Mouse (Mus musculus): ENCODE results near the gene Ak2.
A peak's percentile ranks its signal among the peaks of the same experiment; 100 is the strongest.

Ak2 gene

GRCm38 (mm10) chr4:128976577-128976976 lies 15.2 kb upstream of the Ak2 start:
- no peak for DNase-seq

- DNase-seq: no peak
These were observed 14.5 kb upstream of the Ak2 start for GRCm38 (mm10) chr4:128977217-128977616.

- DNase-seq: no peak
These were observed 13.1 kb upstream of the Ak2 start for GRCm38 (mm10) chr4:128978634-128979033.

GRCm38 (mm10) chr4:128980890-128981832 lies 10.6 kb upstream of the Ak2 start:
- DNase-seq: peak; percentile 44

- DNase-seq: no peak
These were observed 10.0 kb upstream of the Ak2 start for GRCm38 (mm10) chr4:128981833-128982180.

GRCm38 (mm10) chr4:128983151-128983550 lies 8.6 kb upstream of the Ak2 start:
- DNase-seq: no peak

GRCm38 (mm10) chr4:128983656-128984055 lies 8.1 kb upstream of the Ak2 start:
- DNase-seq: no peak

- DNase-seq: no peak
These were observed 7.2 kb upstream of the Ak2 start for GRCm38 (mm10) chr4:128984600-128984999.

- no peak for DNase-seq
These were observed 2.8 kb upstream of the Ak2 start for GRCm38 (mm10) chr4:128988911-128989310.

GRCm38 (mm10) chr4:128989678-128990077 lies 2.1 kb upstream of the Ak2 start:
- DNase-seq: no peak

GRCm38 (mm10) chr4:128992176-128992575 lies 418 bp downstream of the Ak2 start:
- no peak for DNase-seq

GRCm38 (mm10) chr4:128993025-128993662 lies 1.4 kb downstream of the Ak2 start:
- peak; percentile 98 for DNase-seq

GRCm38 (mm10) chr4:128993675-128994074 lies 1.9 kb downstream of the Ak2 start:
- DNase-seq: no peak

- DNase-seq: no peak
These were observed 3.5 kb downstream of the Ak2 start for GRCm38 (mm10) chr4:128995238-128995637.

GRCm38 (mm10) chr4:128997258-128997657 lies 5.5 kb downstream of the Ak2 start:
- no peak for DNase-seq

GRCm38 (mm10) chr4:128998401-128998800 lies 6.6 kb downstream of the Ak2 start:
- no peak for DNase-seq

- DNase-seq: no peak
These were observed 9.0 kb downstream of the Ak2 start for GRCm38 (mm10) chr4:129000786-129001185.

- no peak for DNase-seq
These were observed 12.0 kb downstream of the Ak2 start for GRCm38 (mm10) chr4:129003720-129004119.

- no peak for DNase-seq
These were observed 16.3 kb downstream of the Ak2 start for GRCm38 (mm10) chr4:129008006-129008519.

- no peak for DNase-seq
These were observed 16.9 kb downstream of the Ak2 start for GRCm38 (mm10) chr4:129008672-129009071.

GRCm38 (mm10) chr4:129009521-129009920 lies 17.8 kb downstream of the Ak2 start:
- no peak for DNase-seq

- no peak for DNase-seq
These were observed 19.9 kb downstream of the Ak2 start for GRCm38 (mm10) chr4:129011604-129012121.

- DNase-seq: no peak
These were observed 21.6 kb downstream of the Ak2 start for GRCm38 (mm10) chr4:129013151-129013864.

Measured in thymus, postnatal 25 days (tissue).